Mouse (Mus musculus): Measurements from ENCODE around the gene Trim30a. TPM values are rescaled to one million over a fixed set of nuclear protein-coding genes. Genes with fewer than 3 reads are reported as not detected.

The Trim30a gene
- polyA plus RNA-seq, 1 experiment = 7.5 TPM

DNA sequence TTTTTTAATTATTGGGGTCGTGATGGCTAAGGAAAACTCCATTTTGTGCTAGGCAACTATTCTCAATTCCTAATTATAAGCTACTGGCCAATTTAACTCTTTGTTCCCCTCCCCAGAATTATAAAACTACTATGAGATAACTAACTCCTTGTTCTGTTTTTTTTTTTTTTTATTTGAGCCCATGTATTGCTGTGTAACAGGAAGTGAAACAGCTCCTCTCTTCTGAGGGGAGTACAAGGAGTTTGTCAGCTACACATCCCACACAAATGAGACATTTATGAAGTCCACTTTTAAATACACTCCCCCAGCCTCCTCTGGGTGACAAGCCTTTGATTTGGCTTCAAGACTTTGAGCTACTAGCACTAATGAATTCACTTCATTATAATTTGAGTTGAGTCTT lies 66.5 kb downstream of the Trim30a start:
- WGBS = 67% methylated on average over 1 of the region's 1 CpGs
- DNase-seq = no peak
- H3K4me3 ChIP-seq (replicated peaks; ENCODE audit: extremely low read depth, low read depth, low read length) = no peak overlapping the region
- peaks cover 5% of the 10 kb centered on the region for H3K4me1 ChIP-seq (ENCODE audit: control insufficient read depth, insufficient read depth, low read length)
- TF ChIP-seq CTCF (IDR thresholded peaks at IDR 0.05; ENCODE audit: insufficient read depth, low read length) (no peak), POLR2A (IDR thresholded peaks at IDR 0.05; ENCODE audit: borderline replicate concordance, extremely low read depth, low read depth, low read length) (no peak)

DNA sequence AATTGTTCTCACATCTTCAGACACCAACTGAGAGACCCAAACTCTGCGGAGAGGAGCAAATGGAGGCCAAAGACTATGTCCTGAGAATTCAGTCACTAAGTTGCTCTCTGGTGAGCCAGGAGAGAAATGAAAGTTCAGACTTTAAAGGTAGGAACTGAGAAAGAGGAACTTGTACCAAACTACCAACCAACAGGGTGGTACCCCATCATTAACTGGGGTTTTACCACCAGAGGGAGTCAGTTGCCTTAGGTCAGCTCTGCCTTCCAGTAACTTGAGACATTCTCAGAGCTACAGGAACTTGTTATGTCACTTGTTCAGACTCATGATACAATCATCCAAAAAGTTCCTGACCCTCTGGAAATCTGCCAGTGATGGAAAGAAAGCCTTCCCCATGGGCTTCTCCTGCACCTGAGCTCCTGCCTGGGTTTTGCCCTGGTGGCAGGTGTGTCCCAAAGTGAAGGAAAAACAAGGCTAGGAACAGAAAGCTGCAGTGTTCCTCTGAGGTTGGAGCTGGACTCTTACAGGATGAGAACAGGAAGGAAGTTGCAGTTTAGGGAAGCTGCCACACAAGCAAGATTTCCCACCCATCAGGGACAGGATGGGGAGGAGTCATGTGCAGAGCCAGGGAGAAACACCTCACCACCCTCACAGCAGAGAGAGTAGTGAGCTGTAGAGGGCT lies 95.1 kb downstream of the Trim30a start, which contains the start of gene Trim30b:
Gene Trim30b, minus strand, starts transcription at position 149 of the 679 bp plus-strand sequence.
- TF ChIP-seq POLR2A (IDR thresholded peaks at IDR 0.05; ENCODE audit: borderline replicate concordance, extremely low read depth, low read depth, low read length) (no peak), CTCF (IDR thresholded peaks at IDR 0.05; ENCODE audit: insufficient read depth, low read length) (no peak)
- DNase-seq = peak; percentile 12
- no peak within 1 kb of the TSS for H3K4me3 ChIP-seq (replicated peaks; ENCODE audit: extremely low read depth, low read depth, low read length)
- H3K4me1 ChIP-seq (ENCODE audit: control insufficient read depth, insufficient read depth, low read length) = 0 out of 2 replicates have a peak, but pooled peaks cover 5% of the 10 kb centered on the region
- WGBS = 73% methylated on average over 1 of the region's 1 CpGs

DNA sequence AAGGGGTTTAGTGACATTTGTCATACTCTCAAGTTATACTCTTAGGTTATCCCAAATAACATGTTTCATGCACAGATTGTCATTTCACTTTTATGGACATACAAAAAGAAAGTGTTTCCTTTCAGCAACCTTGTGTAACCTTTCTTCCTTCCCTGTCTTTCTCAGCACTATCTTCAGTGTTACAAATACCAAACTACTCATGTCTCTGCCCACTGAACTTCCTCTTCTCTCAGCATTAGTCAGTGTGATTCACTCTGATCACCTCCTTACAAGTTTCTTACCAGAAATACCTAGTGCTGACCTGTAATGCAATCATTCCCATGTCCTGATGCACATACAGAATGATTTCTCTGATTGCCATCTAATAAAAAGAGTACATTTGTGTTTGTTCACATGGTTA lies 98.7 kb downstream of the Trim30a start:
- H3K4me1 ChIP-seq (ENCODE audit: control insufficient read depth, insufficient read depth, low read length) = 0 out of 2 replicates have a peak, but pooled peaks cover 5% of the 10 kb centered on the region
- no peak for DNase-seq
- TF ChIP-seq CTCF (IDR thresholded peaks at IDR 0.05; ENCODE audit: insufficient read depth, low read length) (no peak), POLR2A (IDR thresholded peaks at IDR 0.05; ENCODE audit: borderline replicate concordance, extremely low read depth, low read depth, low read length) (no peak)
- no peak overlapping the region for H3K4me3 ChIP-seq (replicated peaks; ENCODE audit: extremely low read depth, low read depth, low read length)

Other genes with a start within 250 kb of the Trim30a start
- gene Trim6, start 246.4 kb downstream of the Trim30a start, polyA plus RNA-seq (2012; rRNA removed) = 0.88 and 1.3 TPM in 2 replicates
- gene Trim34a, start 220.7 kb downstream of the Trim30a start, polyA plus RNA-seq (2012; rRNA removed) = 5.7 and 15.2 TPM in 2 replicates
- gene Trim5, start 177.1 kb downstream of the Trim30a start, polyA plus RNA-seq (2012; rRNA removed) = 0.70 and 1.9 TPM in 2 replicates
- gene Trim12a, start 149.7 kb downstream of the Trim30a start, polyA plus RNA-seq (2012; rRNA removed) = 3.1 and 11.5 TPM in 2 replicates
- 0.26 and 3.4 TPM in 2 replicates for gene Trim34b, start 135.7 kb downstream of the Trim30a start, polyA plus RNA-seq (2012; rRNA removed)
- gene Trim12c, start 111.8 kb downstream of the Trim30a start, polyA plus RNA-seq (2012; rRNA removed) = 3.2 and 3.8 TPM in 2 replicates
- 0.45 and 1.1 TPM in 2 replicates for gene Trim30b, start 95.3 kb downstream of the Trim30a start, polyA plus RNA-seq (2012; rRNA removed)
- gene Trim30c, start 64.4 kb downstream of the Trim30a start, polyA plus RNA-seq (2012; rRNA removed) = not detected in 2 replicates
- 1.0 and 4.0 TPM in 2 replicates for gene Trim30d, start 42.7 kb upstream of the Trim30a start, polyA plus RNA-seq (2012; rRNA removed)
- gene Olfr651, start 84.9 kb upstream of the Trim30a start, polyA plus RNA-seq (2012; rRNA removed) = not detected in 2 replicates
- gene Olfr652, start 95.7 kb upstream of the Trim30a start, polyA plus RNA-seq (2012; rRNA removed) = not detected in 2 replicates
- not detected in 2 replicates for gene Olfr653, start 112.1 kb upstream of the Trim30a start, polyA plus RNA-seq (2012; rRNA removed)
- not detected in 2 replicates for gene Olfr654, start 121.8 kb upstream of the Trim30a start, polyA plus RNA-seq (2012; rRNA removed)
- gene Olfr655, start 136.6 kb upstream of the Trim30a start, polyA plus RNA-seq (2012; rRNA removed) = not detected in 2 replicates
- gene Olfr656, start 148.8 kb upstream of the Trim30a start, polyA plus RNA-seq (2012; rRNA removed) = not detected in 2 replicates
- gene Olfr657, start 159.6 kb upstream of the Trim30a start, polyA plus RNA-seq (2012; rRNA removed) = not detected in 2 replicates
- not detected in 2 replicates for gene Olfr658, start 182.1 kb upstream of the Trim30a start, polyA plus RNA-seq (2012; rRNA removed)
- not detected in 2 replicates for gene Olfr659, start 201.6 kb upstream of the Trim30a start, polyA plus RNA-seq (2012; rRNA removed)
- not detected in 2 replicates for gene Olfr661, start 221.3 kb upstream of the Trim30a start, polyA plus RNA-seq (2012; rRNA removed)